Mouse (Mus musculus) urinary bladder, adult 18-20 months (tissue): Measurements from ENCODE around the gene Gm10100.
"Not testable (repeated sequence)": the region's sequence is repeated elsewhere in the genome, so short reads cannot be mapped to it uniquely, and the experiment has no call there.

Source experiments
- DNase-seq, 2 experiments: peaks; one replicate each; pipeline ENCODE4 v3.0.0; 2022; ENCODE audit warnings: low spot score in 2 of 2, mixed read lengths in 2 of 2

The Gm10100 gene

GRCm38 (mm10) chr10:77752312-77752711 is 26.0 kb downstream of the Gm10100 start:
- not testable (repeated sequence) for DNase-seq

- no peak for DNase-seq
Measured at GRCm38 (mm10) chr10:77753448-77753847, 27.2 kb downstream of the Gm10100 start.

- DNase-seq, result not testable (repeated sequence)
Measured at GRCm38 (mm10) chr10:77759582-77759981, 33.3 kb downstream of the Gm10100 start, which contains the start of gene Gm3233. Gene Gm3233 (minus strand): TSS chr10:77759682.

GRCm38 (mm10) chr10:77769727-77770126 is 43.4 kb downstream of the Gm10100 start:
- no peak for DNase-seq

GRCm38 (mm10) chr10:77771225-77771624 is 44.9 kb downstream of the Gm10100 start, which contains the start of gene Gm3238:
Gene Gm3238 (minus strand): TSS chr10:77771325.
- not testable (repeated sequence) for DNase-seq

GRCm38 (mm10) chr10:77772142-77772541 is 45.9 kb downstream of the Gm10100 start:
- not testable (repeated sequence) for DNase-seq
